Comparison of ENCODE assay signal across 18 mouse cellular contexts in the genomic region with DNA sequence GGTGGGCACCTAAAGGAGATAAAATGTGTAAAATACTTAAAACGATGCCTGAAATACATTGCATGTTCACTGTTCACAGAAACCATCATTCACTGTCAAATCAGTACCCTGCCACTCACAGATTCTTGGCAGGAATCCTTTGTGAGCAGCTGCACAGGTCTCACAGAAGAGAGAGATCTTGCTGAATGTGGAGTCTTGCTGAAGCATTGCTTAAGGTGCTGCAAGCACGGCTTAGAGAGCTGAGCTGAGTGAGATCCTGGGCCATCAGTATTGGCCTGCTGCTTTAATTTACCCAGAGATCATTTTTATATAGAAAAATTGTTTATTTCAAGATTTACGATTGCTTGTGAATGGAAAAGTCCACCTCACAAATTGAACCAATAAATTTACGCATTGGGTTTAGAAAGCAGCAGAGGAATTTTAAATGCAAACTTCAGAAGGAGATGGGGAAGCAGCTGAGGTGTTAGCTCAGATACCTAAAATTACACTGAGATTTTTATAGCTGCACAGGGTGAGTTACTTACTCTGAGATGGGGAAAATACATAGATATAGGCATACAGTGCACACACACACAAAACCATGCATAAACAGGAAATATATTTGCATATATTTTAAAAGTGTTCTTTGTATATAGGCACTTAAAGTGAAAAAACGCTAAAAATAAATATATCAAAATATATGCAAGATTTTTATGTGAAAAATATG.
"Had no signal": no experiment of that assay in that cellular context is flagged by ENCODE, and none has a peak within 500 bp of the region (broad histone marks: within the 10 kb centered on the region; RNA-seq: fewer than 3 reads in every experiment).

No protein-coding gene starts in this region.

- H3K27ac ChIP-seq: kidney, postnatal 0 days; layer of hippocampus, adult 2 months; liver, embryonic 13.5 days; midbrain, embryonic 15.5 days; neural tube, embryonic 13.5 days had no signal

- ATAC-seq: midbrain, embryonic 15.5 days had no signal

- H3K9ac ChIP-seq: liver, embryonic 13.5 days; midbrain, embryonic 15.5 days; neural tube, embryonic 13.5 days had no signal

- H3K4me3 ChIP-seq: layer of hippocampus, adult 2 months; liver, embryonic 13.5 days; midbrain, embryonic 15.5 days; myocyte; neural tube, embryonic 13.5 days had no signal

- H3K9me3 ChIP-seq: liver, embryonic 13.5 days; midbrain, embryonic 15.5 days; neural tube, embryonic 13.5 days had no signal

- H3K27me3 ChIP-seq: liver, embryonic 13.5 days; midbrain, embryonic 15.5 days; neural tube, embryonic 13.5 days had no signal

- H3K36me3 ChIP-seq: liver, embryonic 13.5 days; midbrain, embryonic 15.5 days; neural tube, embryonic 13.5 days had no signal

- DNase-seq: kidney, adult 18-20 months; kidney, adult 9 months; kidney, postnatal 25 days; layer of hippocampus, adult 9-11 months; liver, embryonic 13.5 days; lung, adult 2 months; lung, postnatal 14 days; lung, postnatal 4 days; retina, postnatal 1 day; thymus, adult 2 months; thymus, postnatal 14 days; thymus, postnatal 4 days had no signal

- H3K4me1 ChIP-seq: liver, embryonic 13.5 days; midbrain, embryonic 15.5 days; neural tube, embryonic 13.5 days had no signal

- H3K4me2 ChIP-seq: liver, embryonic 13.5 days; midbrain, embryonic 11.5 days; midbrain, embryonic 15.5 days; neural tube, embryonic 13.5 days had no signal
